Mouse (Mus musculus) liver, postnatal 0 days (tissue): ENCODE measurements around the gene Adh7.

Experiments
- CTCF ChIP-seq: sonication (generic); IDR thresholded peaks from 2 replicates; pipeline ENCODE4 v1.5.1; 2016; ENCODE audit warnings: antibody characterized with exemption, low read depth
- EP300 ChIP-seq: IDR thresholded peaks from 2 replicates; pipeline ENCODE4 v1.6.1; 2016; ENCODE audit warnings: antibody characterized with exemption, low read depth, mild to moderate bottlenecking

- TF ChIP-seq CTCF (no peak), EP300 (no peak)
These were observed 5.0 kb downstream of the Adh7 start for GRCm38 (mm10) chr3:138222511-138222910.
